Mouse (Mus musculus): ENCODE measurements at regions not wholly inside any gene's neighbourhood (a gene's known extent, or its start where the extent isn't known, plus 50 kb on each side); places are given as distances from the start of the nearest gene placed in this dataset.

DNA sequence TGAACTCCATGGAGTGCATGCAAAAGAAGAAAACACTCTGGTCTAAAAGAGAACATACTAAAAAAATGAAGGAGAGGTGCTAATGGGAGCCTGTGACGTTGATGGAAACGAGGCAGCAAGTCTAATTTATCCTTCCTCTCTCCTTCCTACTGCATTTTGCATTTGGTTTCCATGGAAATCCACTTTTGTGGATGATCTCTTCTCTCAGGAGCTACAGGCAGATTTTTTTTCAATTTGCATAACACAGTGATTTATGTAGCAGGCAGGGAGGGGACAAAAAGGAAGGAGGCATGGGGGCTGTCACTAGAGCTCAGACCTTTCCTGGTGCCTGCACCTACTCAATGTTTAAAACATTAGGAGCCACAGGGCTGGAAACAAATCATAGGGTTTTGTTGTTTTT lies 167.7 kb upstream of the Atp10a start:
- DNase-seq (ENCODE audit: low spot score in 2 of 2), result no peak

All from spleen, postnatal 14 days (tissue).